ENCODE assay signal across 23 mouse cellular contexts in genomic region chr7:129258331-129258730, GRCm38 (mm10). TPM values are rescaled to one million over a fixed set of nuclear protein-coding genes. Genes with fewer than 3 reads are reported as not detected.
DNase-seq lines count a peak whose midpoint lies in the region; ATAC-seq and TF ChIP-seq lines count a peak whose summit lies in the region.
"Had no signal": no experiment of that assay in that cellular context is flagged by ENCODE, and none has a peak within 500 bp of the region (broad histone marks: within the 10 kb centered on the region; RNA-seq: fewer than 3 reads in every experiment).

No protein-coding gene starts in this region.

- H3K9me3 ChIP-seq in heart, embryonic 10.5 days = no peaks in the 10 kb centered on the region
- no peaks in the 10 kb centered on the region for H3K9me3 ChIP-seq in embryonic facial prominence, embryonic 11.5 days (replicated peaks; ENCODE audit: control insufficient read depth, low read length)
- H3K9me3 ChIP-seq in midbrain, embryonic 14.5 days (ENCODE audit: control insufficient read depth, low read length) = no peaks in the 10 kb centered on the region
- H3K9me3 ChIP-seq: forebrain, embryonic 15.5 days; limb, embryonic 13.5 days; liver, embryonic 13.5 days had no signal

- H3K27ac ChIP-seq in heart, embryonic 10.5 days = no peak overlapping the region
- no peak overlapping the region for H3K27ac ChIP-seq in embryonic facial prominence, embryonic 11.5 days (replicated peaks; ENCODE audit: low read depth, low read length)
- no peak overlapping the region for H3K27ac ChIP-seq in midbrain, embryonic 14.5 days (replicated peaks; ENCODE audit: low read depth, low read length)
- H3K27ac ChIP-seq in left cerebral cortex, adult 2 months = no peak overlapping the region
- H3K27ac ChIP-seq: forebrain, embryonic 15.5 days; limb, embryonic 13.5 days; liver, embryonic 13.5 days; stomach, postnatal 0 days had no signal

- H3K4me1 ChIP-seq in heart, embryonic 10.5 days = peaks cover 12% of the 10 kb centered on the region; the same call in 1 of the 2 replicates
- peaks cover 7% of the 10 kb centered on the region for H3K4me1 ChIP-seq in embryonic facial prominence, embryonic 11.5 days (ENCODE audit: control insufficient read depth, insufficient read depth, low read length)
- peaks cover 6% of the 10 kb centered on the region; the same call in 1 of the 2 replicates for H3K4me1 ChIP-seq in midbrain, embryonic 14.5 days (ENCODE audit: control insufficient read depth, insufficient read depth, low read length)
- H3K4me1 ChIP-seq: liver, embryonic 13.5 days had no signal

- no peaks in the 10 kb centered on the region for H3K36me3 ChIP-seq in heart, embryonic 10.5 days
- no peaks in the 10 kb centered on the region for H3K36me3 ChIP-seq in embryonic facial prominence, embryonic 11.5 days (replicated peaks; ENCODE audit: control insufficient read depth, insufficient read depth, low read depth, low read length)
- H3K36me3 ChIP-seq in midbrain, embryonic 14.5 days (ENCODE audit: control insufficient read depth, insufficient read depth, low read length) = no peaks in the 10 kb centered on the region
- H3K36me3 ChIP-seq: forebrain, embryonic 15.5 days; limb, embryonic 13.5 days; liver, embryonic 13.5 days had no signal

- H3K27me3 ChIP-seq in heart, embryonic 10.5 days (ENCODE audit: insufficient read depth, poor library complexity, severe bottlenecking) = peaks cover 70% of the 10 kb centered on the region
- H3K27me3 ChIP-seq in embryonic facial prominence, embryonic 11.5 days (ENCODE audit: control insufficient read depth, insufficient read depth, low read length) = peaks cover 22% of the 10 kb centered on the region
- H3K27me3 ChIP-seq in midbrain, embryonic 14.5 days (ENCODE audit: control insufficient read depth, insufficient read depth, low read length) = peaks cover 11% of the 10 kb centered on the region

- DNase-seq in heart, embryonic 10.5 days (ENCODE audit: low spot score) = peak; percentile 9
- no peak for DNase-seq in heart, adult 18-20 months
- DNase-seq in R1 (ENCODE audit: low read depth, low spot score) = peak; percentile 61
- peak; percentile 30 for DNase-seq in embryonic facial prominence, embryonic 11.5 days (ENCODE audit: low spot score)
- peak; percentile 37 for DNase-seq in midbrain, embryonic 14.5 days
- DNase-seq in cerebellum, adult 18-20 months = no peak
- no peak for DNase-seq in left cerebral cortex, adult 2 months (ENCODE audit: extremely low spot score in 1 of 2, low spot score in 2 of 2)
- DNase-seq: adrenal gland, postnatal 10 days; cerebellum, postnatal 10 days; gastrocnemius, postnatal 36 days; heart, postnatal 14 days; kidney, adult 8-10 months; kidney, postnatal 36 days; liver, embryonic 13.5 days; lung, embryonic 14.5 days; lung, postnatal 4 days; thymus, postnatal 14 days had no signal

- no peak overlapping the region for H3K9ac ChIP-seq in embryonic facial prominence, embryonic 11.5 days (replicated peaks; ENCODE audit: low read length)
- no peak overlapping the region for H3K9ac ChIP-seq in midbrain, embryonic 14.5 days (replicated peaks; ENCODE audit: low read length)
- H3K9ac ChIP-seq: forebrain, embryonic 15.5 days; limb, embryonic 13.5 days; liver, embryonic 13.5 days; lung, embryonic 14.5 days had no signal

- H3K4me2 ChIP-seq in embryonic facial prominence, embryonic 11.5 days (ENCODE audit: low read depth, low read length) = no peak overlapping the region
- peak overlapping the region; percentile 91 for H3K4me2 ChIP-seq in midbrain, embryonic 14.5 days (ENCODE audit: low read length)
- H3K4me2 ChIP-seq: forebrain, embryonic 15.5 days; heart, embryonic 11.5 days; liver, embryonic 13.5 days; lung, embryonic 14.5 days had no signal

- no peak for TF ChIP-seq CTCF in left cerebral cortex, adult 2 months (IDR thresholded peaks at IDR 0.05)

- WGBS in heart, embryonic 10.5 days = 78% methylated on average over 7 of the region's 7 CpGs
- WGBS in embryonic facial prominence, embryonic 11.5 days = 68% methylated on average over 7 of the region's 7 CpGs
- WGBS in midbrain, embryonic 14.5 days = 43% methylated on average over 7 of the region's 7 CpGs

- ATAC-seq in embryonic facial prominence, embryonic 11.5 days (replicated peaks; ENCODE audit: insufficient number of reproducible peaks, low FRiP score, low TSS enrichment, low read depth) = no peak
- ATAC-seq in midbrain, embryonic 14.5 days (ENCODE audit: low FRiP score, low TSS enrichment) = no peak
- ATAC-seq: activated CD4-positive, CD25-positive, alpha-beta regulatory T cell, adult 4 months; forebrain, embryonic 15.5 days; inflammation-experienced regulatory T-cells, adult 6 months had no signal

- intact Hi-C loops in left cerebral cortex, adult 2 months (cut with DNase I) = no loop called here

- no peak overlapping the region for H3K4me3 ChIP-seq in heart, embryonic 10.5 days
- H3K4me3 ChIP-seq in embryonic facial prominence, embryonic 11.5 days (ENCODE audit: low read depth, low read length) = no peak overlapping the region
- H3K4me3 ChIP-seq in midbrain, embryonic 14.5 days (replicated peaks; ENCODE audit: low read depth, low read length) = peak overlapping the region; percentile 55; the same call in 1 of the 2 replicates
- no peak overlapping the region for H3K4me3 ChIP-seq in left cerebral cortex, adult 2 months
- H3K4me3 ChIP-seq: limb, embryonic 13.5 days; liver, embryonic 13.5 days had no signal

RNA-seq across cellular contexts. Expression of gene Plpp4, which starts 1.5 kb away (rescaled TPM):
- polyA plus RNA-seq in heart, embryonic 10.5 days (2016; fragmentation: Nextera tagmentation; extraction: Ambion mirVana) = 0.28 and 0.34 TPM in 2 replicates
- not detected for total RNA-seq in heart, adult 18-20 months (2021)
- 0.82 and 1.5 TPM in 2 replicates for polyA plus RNA-seq in embryonic facial prominence, embryonic 11.5 days (2014; fragmentation: Nextera tagmentation; extraction: Ambion mirVana)
- polyA plus RNA-seq in midbrain, embryonic 14.5 days (2014; fragmentation: Nextera tagmentation; extraction: Ambion mirVana) = 9.5 and 12.4 TPM in 2 replicates
- total RNA-seq in left cerebral cortex, adult 2 months (2021) = 10 to 100 TPM in 1 of 2 experiments, 1 to 10 TPM in 1; 9.0 to 10.1 TPM
- total RNA-seq: gastrocnemius, postnatal 36 days; heart, postnatal 14 days had no signal
- polyA plus RNA-seq: activated CD4-positive, CD25-positive, alpha-beta regulatory T cell, adult 4 months; inflammation-experienced regulatory T-cells, adult 6 months had no signal

Comparison
In these comparisons a context has a peak if more than half of its experiments do, and no peak if none do; other contexts are left out.
1. DNase-seq: peak in heart, embryonic 10.5 days (single experiment), R1 (single experiment), embryonic facial prominence, embryonic 11.5 days (single experiment) and midbrain, embryonic 14.5 days (single experiment); none in heart, adult 18-20 months (0 of 2), cerebellum, adult 18-20 months (0 of 2) and left cerebral cortex, adult 2 months (0 of 2).